Mouse (Mus musculus) stomach, embryonic 14.5 days (tissue): ENCODE data around the gene Cux1. TPM values are rescaled to one million over a fixed set of nuclear protein-coding genes. Genes with fewer than 3 reads are reported as not detected.

Experiments
- ATAC-seq: fragments of 200-750 bp; cut with Nextera tagmentation; 2 replicates; pipeline ENCODE4 v1.8.0; 2017; ENCODE audit warnings: low read depth, moderate TSS enrichment; ENCODE audit not compliant: insufficient number of reproducible peaks, insufficient read depth, low FRiP score
- H3K27ac ChIP-seq: fragments of 300-500 bp; sonication (generic); 2 replicates; pipeline ENCODE4 v1.5.1; 2014; ENCODE audit warnings: mild to moderate bottlenecking, low read length, moderate library complexity, mixed read lengths
- H3K27me3 ChIP-seq: fragments of 300-500 bp; sonication (generic); 2 replicates; pipeline ENCODE4 v1.6.1; 2014; ENCODE audit warnings: low read length, control low read depth, mixed read lengths; ENCODE audit not compliant: control insufficient read depth, insufficient read depth
- H3K36me3 ChIP-seq: fragments of 300-500 bp; sonication (generic); 2 replicates; pipeline ENCODE4 v1.6.1; 2014; ENCODE audit warnings: mild to moderate bottlenecking, control low read depth, low read length, moderate library complexity, mixed read lengths; ENCODE audit not compliant: control insufficient read depth, insufficient read depth
- H3K4me1 ChIP-seq: fragments of 300-500 bp; sonication (generic); 2 replicates; pipeline ENCODE4 v1.6.1; 2014; ENCODE audit warnings: low read length, control low read depth, mixed read lengths; ENCODE audit not compliant: control insufficient read depth, insufficient read depth
- H3K4me2 ChIP-seq: fragments of 300-500 bp; sonication (generic); replicated peaks from 2 replicates; pipeline ENCODE4 v1.6.1; 2014; ENCODE audit warnings: low read depth, low read length, control low read depth
- H3K4me3 ChIP-seq: fragments of 300-500 bp; sonication (generic); 2 replicates; pipeline ENCODE4 v1.5.1; 2014; ENCODE audit warnings: low read depth, low read length, control low read depth
- H3K9ac ChIP-seq: fragments of 300-500 bp; sonication (generic); replicated peaks from 2 replicates; pipeline ENCODE4 v1.6.1; 2014; ENCODE audit warnings: low read depth, mild to moderate bottlenecking, control low read depth, low read length, moderate library complexity, mixed read lengths
- H3K9me3 ChIP-seq: fragments of 300-500 bp; sonication (generic); 2 replicates; pipeline ENCODE4 v1.6.1; 2016; ENCODE audit warnings: low read depth, low read length, control low read depth; ENCODE audit not compliant: control insufficient read depth
- WGBS: fragments of 180-500 bp; shearing (Covaris S2); extraction: QIAGEN DNeasy Blood & Tissue Kit; methylation state at CpG from one replicate; pipeline ENCODE4 v1.1.7; 2014; 5-methylcytosine and 5-hydroxymethylcytosine counted together
- microRNA-seq: library from miRNA; unstranded; fragments of <30 nt; microRNA quantifications from one replicate; pipeline ENCODE4, GENCODE M21; 2016
- polyA plus RNA-seq: library from polyadenylated mRNA; unstranded; fragments of >200 nt; fragmentation: Nextera tagmentation; extraction: Ambion mirVana; gene quantifications from 2 replicates; pipeline ENCODE4 v1.2.1, GENCODE M21; 2014

The Cux1 gene
- polyA plus RNA-seq, 1 experiment from 2014 or later: 92.8 TPM

- peak overlapping the region; percentile 79; the same call in 1 of the 2 replicates for H3K27ac ChIP-seq
- peaks cover 8% of the 10 kb centered on the region; the same call in 1 of the 2 replicates for H3K4me1 ChIP-seq
- H3K27me3 ChIP-seq: no peaks in the 10 kb centered on the region
- H3K9ac ChIP-seq: no peak overlapping the region
- H3K36me3 ChIP-seq: peaks cover 25% of the 10 kb centered on the region; the same call in 1 of the 2 replicates
- WGBS: 32% methylated on average over 11 of the region's 11 CpGs
- peak overlapping the region; percentile 38 for H3K4me2 ChIP-seq
- H3K9me3 ChIP-seq: no peaks in the 10 kb centered on the region
- H3K4me3 ChIP-seq: peak overlapping the region; percentile 96
- no peak for ATAC-seq
Measured at GRCm38 (mm10) chr5:136199526-136199925, 367.8 kb downstream of the Cux1 start.

- Histone ChIP-seq H3K4me1 (peaks cover 8% of the 10 kb centered on the region; the same call in 1 of the 2 replicates), H3K4me2 (peak within 1 kb of the TSS; percentile 90), H3K9me3 (no peaks in the 10 kb centered on the region), H3K9ac (peak within 1 kb of the TSS; percentile 90), H3K4me3 (peak within 1 kb of the TSS; percentile 96), H3K27ac (peak within 1 kb of the TSS; percentile 79), H3K36me3 (peaks cover 33% of the 10 kb centered on the region), H3K27me3 (no peaks in the 10 kb centered on the region)
- peak; percentile 92 for ATAC-seq
- WGBS: under 1% methylated on average over 62 of the region's 62 CpGs
Measured at GRCm38 (mm10) chr5:136198474-136199391, 368.6 kb downstream of the Cux1 start, which contains the start of gene Prkrip1. Prkrip1 (minus strand) TSS chr5:136198963.

Small RNA genes within 50 kb of the gene (microRNA-seq; reads per million reads assigned to microRNA genes)
- not detected for gene Mir721

Other genes starting within 250 kb of the Cux1 start
- not detected in 2 replicates for gene Myl10, start 125.7 kb upstream of the Cux1 start, polyA plus RNA-seq